Mouse (Mus musculus): Measurements from ENCODE around the gene Olfr815.
"Not testable (repeated sequence)": the region's sequence is repeated elsewhere in the genome, so short reads cannot be mapped to it uniquely, and the experiment has no call there.

DNA sequence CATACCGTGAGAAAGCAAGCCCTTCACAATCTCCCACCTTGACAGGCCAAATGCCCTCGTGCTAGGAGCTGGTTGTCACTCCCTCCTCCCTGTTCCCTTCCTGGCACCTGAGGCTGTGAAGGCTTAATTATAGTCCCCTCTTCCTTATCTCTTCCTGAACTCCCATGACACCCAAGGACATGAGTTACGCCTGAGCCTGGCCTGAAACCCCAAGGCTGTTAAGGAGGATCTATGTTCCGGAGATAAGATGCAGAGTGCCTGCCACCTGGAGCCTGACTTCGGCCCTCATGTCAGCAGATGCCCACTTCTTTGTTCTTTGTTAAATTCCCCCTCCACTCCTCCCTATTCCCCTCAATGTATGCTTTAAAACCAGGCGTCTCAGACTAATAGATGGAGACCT is 20.2 kb downstream of the Olfr815 start:
- not testable (repeated sequence) for TF ChIP-seq CTCF, EP300 (IDR thresholded peaks at IDR 0.05)

All from lung, postnatal 0 days (tissue).